ENCODE assay signal across 17 mouse cellular contexts in the genomic region with DNA sequence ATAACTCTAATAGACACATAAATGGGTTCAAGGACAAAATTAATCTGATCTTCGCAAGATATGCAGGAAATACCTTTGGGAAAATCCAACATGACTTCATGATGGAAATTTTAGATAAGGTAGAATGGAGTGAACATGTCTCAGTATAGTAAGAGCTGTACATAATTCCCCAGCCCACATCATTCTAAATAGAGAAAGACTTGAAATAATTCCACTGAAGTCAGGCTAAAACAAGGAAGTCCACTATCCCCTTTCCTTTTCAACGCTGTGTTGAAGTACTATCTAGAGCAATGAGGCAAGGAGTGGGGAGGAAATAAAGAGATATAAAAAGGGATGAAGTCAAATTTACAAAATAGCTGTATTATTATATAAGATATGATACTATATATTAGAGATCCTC.
"Had no signal": no experiment of that assay in that cellular context is flagged by ENCODE, and none has a peak within 500 bp of the region (broad histone marks: within the 10 kb centered on the region; RNA-seq: fewer than 3 reads in every experiment).

No protein-coding gene starts in this region.

- DNase-seq: left cerebral cortex, postnatal 4 days; liver; liver, embryonic 13.5 days; liver, postnatal 0 days; lung, adult 18-20 months; lung, adult 2 months; lung, embryonic 14.5 days; lung, postnatal 10 days; lung, postnatal 14 days; lung, postnatal 36 days; lung, postnatal 4 days; midbrain, embryonic 14.5 days had no signal

- ATAC-seq: liver, embryonic 12.5 days; liver, postnatal 0 days; lung, postnatal 0 days; midbrain, embryonic 13.5 days; midbrain, embryonic 15.5 days; midbrain, embryonic 16.5 days had no signal
